Mouse (Mus musculus): Measurements from ENCODE around the gene Sqstm1.

GRCm38 (mm10) chr11:50258310-50258709 is 47.7 kb upstream of the Sqstm1 start:
- TF ChIP-seq CTCF (IDR thresholded peaks at IDR 0.05; ENCODE audit: extremely low read depth, insufficient read depth, insufficient read length, insufficient replicate concordance) (no peak), POLR2A (IDR thresholded peaks at IDR 0.05; ENCODE audit: low read depth, low read length) (no peak)

Measured in spleen, adult 2 months (tissue).